Mouse (Mus musculus) forebrain, embryonic 12.5 days (tissue): ENCODE data around the gene Cfap161. TPM values are rescaled to one million over a fixed set of nuclear protein-coding genes. Genes with fewer than 3 reads are reported as not detected.

Source experiments
- ATAC-seq: fragments of 200-750 bp; cut with Nextera tagmentation; 2 replicates; pipeline ENCODE4 v1.8.0; 2017; ENCODE audit warnings: moderate TSS enrichment; ENCODE audit not compliant: low FRiP score
- H3K27ac ChIP-seq: fragments of 300-500 bp; sonication (generic); 2 replicates; pipeline ENCODE4 v1.5.1; 2016; ENCODE audit warnings: mild to moderate bottlenecking
- H3K27me3 ChIP-seq: fragments of 300-500 bp; sonication (generic); 2 replicates; pipeline ENCODE4 v1.6.1; 2016; ENCODE audit warnings: mild to moderate bottlenecking
- H3K36me3 ChIP-seq: fragments of 300-500 bp; sonication (generic); replicated peaks from 2 replicates; pipeline ENCODE4 v1.6.1; 2016; ENCODE audit warnings: mild to moderate bottlenecking
- H3K4me1 ChIP-seq: fragments of 300-500 bp; sonication (generic); 2 replicates; pipeline ENCODE4 v1.6.1; 2016
- H3K4me2 ChIP-seq: fragments of 300-500 bp; sonication (generic); 2 replicates; pipeline ENCODE4 v1.6.1; 2016; ENCODE audit warnings: mild to moderate bottlenecking, moderate library complexity
- H3K4me3 ChIP-seq: fragments of 300-500 bp; sonication (generic); replicated peaks from 2 replicates; pipeline ENCODE4 v1.5.1; 2016; ENCODE audit warnings: mild to moderate bottlenecking
- H3K9ac ChIP-seq: fragments of 300-500 bp; sonication (generic); 2 replicates; pipeline ENCODE4 v1.6.1; 2016; ENCODE audit warnings: mild to moderate bottlenecking
- H3K9me3 ChIP-seq: fragments of 300-500 bp; sonication (generic); 2 replicates; pipeline ENCODE4 v1.6.1; 2016
- WGBS: fragments of 180-500 bp; shearing (Covaris S2); methylation state at CpG from one replicate; pipeline ENCODE4 v1.1.7; 2016; 5-methylcytosine and 5-hydroxymethylcytosine counted together
- polyA plus RNA-seq: library from polyadenylated mRNA; unstranded; fragments of >200 nt; fragmentation: Nextera tagmentation; extraction: Ambion mirVana; gene quantifications from 2 replicates; pipeline ENCODE4 v1.2.1, GENCODE M21; 2016

The Cfap161 gene
- polyA plus RNA-seq, 1 experiment from 2014 or later, result 0.49 TPM

GRCm38 (mm10) chr7:83751055-83751454 is 43.6 kb downstream of the Cfap161 start:
- Histone ChIP-seq H3K36me3 (no peaks in the 10 kb centered on the region), H3K4me3 (no peak overlapping the region), H3K27ac (no peak overlapping the region), H3K4me1 (no peaks in the 10 kb centered on the region; the same call in 1 of the 2 replicates), H3K9me3 (no peaks in the 10 kb centered on the region), H3K9ac (no peak overlapping the region), H3K4me2 (no peak overlapping the region), H3K27me3 (no peaks in the 10 kb centered on the region)
- ATAC-seq, result no peak
- WGBS, result 66% methylated on average over 1 of the region's 1 CpGs

- Histone ChIP-seq H3K4me1 (peaks cover 3% of the 10 kb centered on the region; the same call in 1 of the 2 replicates), H3K27me3 (no peaks in the 10 kb centered on the region), H3K4me2 (no peak overlapping the region), H3K4me3 (no peak overlapping the region), H3K9me3 (no peaks in the 10 kb centered on the region), H3K9ac (no peak overlapping the region), H3K27ac (no peak overlapping the region), H3K36me3 (no peaks in the 10 kb centered on the region)
- 88% methylated on average over 1 of the region's 1 CpGs for WGBS
- ATAC-seq, result no peak
Measured at GRCm38 (mm10) chr7:83748405-83748804, 46.3 kb downstream of the Cfap161 start.

- ATAC-seq, result no peak
- H3K27ac ChIP-seq, result no peak overlapping the region
- H3K9ac ChIP-seq, result no peak overlapping the region
- peaks cover 3% of the 10 kb centered on the region; the same call in 1 of the 2 replicates for H3K4me1 ChIP-seq
- no peaks in the 10 kb centered on the region for H3K27me3 ChIP-seq
- H3K4me3 ChIP-seq, result no peak overlapping the region
- H3K36me3 ChIP-seq, result no peaks in the 10 kb centered on the region
- WGBS, result 67% methylated on average over 8 of the region's 8 CpGs
- no peaks in the 10 kb centered on the region for H3K9me3 ChIP-seq
- no peak overlapping the region for H3K4me2 ChIP-seq
Measured at GRCm38 (mm10) chr7:83746107-83746687, 48.5 kb downstream of the Cfap161 start.

GRCm38 (mm10) chr7:83745413-83746106 is 49.1 kb downstream of the Cfap161 start, which contains the start of gene Il16:
Gene Il16 (minus strand): TSS chr7:83745726.
- Histone ChIP-seq H3K4me3 (no peak within 1 kb of the TSS), H3K27ac (no peak within 1 kb of the TSS), H3K4me2 (no peak within 1 kb of the TSS), H3K36me3 (no peaks in the 10 kb centered on the region), H3K27me3 (no peaks in the 10 kb centered on the region), H3K9ac (no peak within 1 kb of the TSS), H3K9me3 (no peaks in the 10 kb centered on the region), H3K4me1 (peaks cover 3% of the 10 kb centered on the region; the same call in 1 of the 2 replicates)
- 60% methylated on average over 20 of the region's 20 CpGs for WGBS
- ATAC-seq, result no peak

- H3K4me2 ChIP-seq, result no peak overlapping the region
- no peaks in the 10 kb centered on the region for H3K36me3 ChIP-seq
- WGBS, result 77% methylated on average over 9 of the region's 9 CpGs
- no peaks in the 10 kb centered on the region for H3K27me3 ChIP-seq
- H3K27ac ChIP-seq, result no peak overlapping the region
- H3K4me1 ChIP-seq, result peaks cover 3% of the 10 kb centered on the region; the same call in 1 of the 2 replicates
- H3K9ac ChIP-seq, result no peak overlapping the region
- no peak for ATAC-seq
- H3K4me3 ChIP-seq, result no peak overlapping the region
- no peaks in the 10 kb centered on the region for H3K9me3 ChIP-seq
Measured at GRCm38 (mm10) chr7:83745065-83745412, 49.6 kb downstream of the Cfap161 start.

- Histone ChIP-seq H3K9ac (no peak overlapping the region), H3K4me1 (peaks cover 3% of the 10 kb centered on the region; the same call in 1 of the 2 replicates), H3K9me3 (no peaks in the 10 kb centered on the region), H3K4me2 (no peak overlapping the region), H3K27ac (no peak overlapping the region), H3K27me3 (no peaks in the 10 kb centered on the region), H3K4me3 (no peak overlapping the region), H3K36me3 (no peaks in the 10 kb centered on the region)
- no peak for ATAC-seq
- WGBS, result 87% methylated on average over 4 of the region's 4 CpGs
Measured at GRCm38 (mm10) chr7:83744250-83744649, 50.4 kb downstream of the Cfap161 start.

GRCm38 (mm10) chr7:83742690-83743089 is 52.0 kb downstream of the Cfap161 start:
- H3K27ac ChIP-seq, result no peak overlapping the region
- H3K27me3 ChIP-seq, result no peaks in the 10 kb centered on the region
- no peaks in the 10 kb centered on the region for H3K36me3 ChIP-seq
- H3K4me2 ChIP-seq, result no peak overlapping the region
- WGBS, result 65% methylated on average over 3 of the region's 3 CpGs
- no peak overlapping the region for H3K4me3 ChIP-seq
- no peak for ATAC-seq
- H3K4me1 ChIP-seq, result peaks cover 3% of the 10 kb centered on the region; the same call in 1 of the 2 replicates
- H3K9me3 ChIP-seq, result no peaks in the 10 kb centered on the region
- H3K9ac ChIP-seq, result no peak overlapping the region

GRCm38 (mm10) chr7:83742026-83742425 is 52.7 kb downstream of the Cfap161 start:
- WGBS, result 85% methylated on average over 2 of the region's 2 CpGs
- Histone ChIP-seq H3K4me1 (peaks cover 3% of the 10 kb centered on the region; the same call in 1 of the 2 replicates), H3K9ac (no peak overlapping the region), H3K36me3 (no peaks in the 10 kb centered on the region), H3K27me3 (no peaks in the 10 kb centered on the region), H3K4me2 (no peak overlapping the region), H3K4me3 (no peak overlapping the region), H3K9me3 (no peaks in the 10 kb centered on the region), H3K27ac (no peak overlapping the region)
- ATAC-seq, result no peak

- no peaks in the 10 kb centered on the region for H3K9me3 ChIP-seq
- 49% methylated on average over 7 of the region's 7 CpGs for WGBS
- no peak overlapping the region for H3K4me2 ChIP-seq
- no peak overlapping the region for H3K27ac ChIP-seq
- no peak overlapping the region for H3K4me3 ChIP-seq
- H3K36me3 ChIP-seq, result no peaks in the 10 kb centered on the region
- H3K9ac ChIP-seq, result no peak overlapping the region
- no peak for ATAC-seq
- H3K27me3 ChIP-seq, result no peaks in the 10 kb centered on the region
- H3K4me1 ChIP-seq, result no peaks in the 10 kb centered on the region
Measured at GRCm38 (mm10) chr7:83739680-83740310, 54.9 kb downstream of the Cfap161 start.

- no peak overlapping the region for H3K4me2 ChIP-seq
- no peaks in the 10 kb centered on the region for H3K9me3 ChIP-seq
- 85% methylated on average over 10 of the region's 10 CpGs for WGBS
Measured at GRCm38 (mm10) chr7:83738623-83739462, 55.8 kb downstream of the Cfap161 start.

GRCm38 (mm10) chr7:83737914-83738490 is 56.7 kb downstream of the Cfap161 start:
- no peaks in the 10 kb centered on the region for H3K4me1 ChIP-seq
- ATAC-seq, result no peak
- H3K36me3 ChIP-seq, result no peaks in the 10 kb centered on the region
- no peak overlapping the region for H3K4me3 ChIP-seq
- no peaks in the 10 kb centered on the region for H3K27me3 ChIP-seq
- WGBS, result 79% methylated on average over 6 of the region's 6 CpGs
- H3K9me3 ChIP-seq, result no peaks in the 10 kb centered on the region
- H3K4me2 ChIP-seq, result no peak overlapping the region
- no peak overlapping the region for H3K9ac ChIP-seq
- no peak overlapping the region for H3K27ac ChIP-seq

More at GRCm38 (mm10) chr7:83738623-83739462, 55.8 kb downstream of the Cfap161 start:
- Histone ChIP-seq H3K4me3 (no peak overlapping the region), H3K36me3 (no peaks in the 10 kb centered on the region), H3K9ac (no peak overlapping the region), H3K27ac (no peak overlapping the region), H3K27me3 (no peaks in the 10 kb centered on the region), H3K4me1 (no peaks in the 10 kb centered on the region)
- no peak for ATAC-seq
